Mouse (Mus musculus): ENCODE data around the gene Aplf.

DNA sequence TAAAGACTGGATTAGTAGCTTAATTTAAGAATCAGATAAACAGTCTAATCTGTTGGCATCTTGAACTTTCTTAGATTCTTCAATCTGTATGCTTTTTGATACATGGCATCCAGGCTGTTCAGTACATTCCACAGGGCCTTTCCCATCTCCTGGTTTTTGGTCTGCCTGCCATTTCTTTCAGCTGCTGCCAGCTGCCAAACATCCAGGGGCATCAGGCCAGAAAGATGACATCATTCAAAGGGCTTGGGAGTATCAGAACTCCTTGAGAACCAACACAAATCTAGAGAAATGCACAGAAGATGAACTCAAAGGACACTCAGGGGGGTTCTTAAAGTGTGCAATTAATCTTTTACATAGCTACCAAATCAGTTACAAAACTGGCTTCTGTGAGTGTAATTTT is 72.2 kb downstream of the Aplf start:
- TF ChIP-seq CTCF (IDR thresholded peaks at IDR 0.05; ENCODE audit: low read depth) (no peak), EP300 (IDR thresholded peaks at IDR 0.05; ENCODE audit: low read depth) (no peak)

All from liver, postnatal 0 days (tissue).